Mouse (Mus musculus) heart, adult 11 months (tissue): ENCODE data around the gene Bcam.
A peak's percentile ranks its signal among the peaks of the same experiment; 100 is the strongest.

Experiments
- DNase-seq: peaks from one replicate; pipeline ENCODE4 v3.0.0; 2022

The Bcam gene

DNA sequence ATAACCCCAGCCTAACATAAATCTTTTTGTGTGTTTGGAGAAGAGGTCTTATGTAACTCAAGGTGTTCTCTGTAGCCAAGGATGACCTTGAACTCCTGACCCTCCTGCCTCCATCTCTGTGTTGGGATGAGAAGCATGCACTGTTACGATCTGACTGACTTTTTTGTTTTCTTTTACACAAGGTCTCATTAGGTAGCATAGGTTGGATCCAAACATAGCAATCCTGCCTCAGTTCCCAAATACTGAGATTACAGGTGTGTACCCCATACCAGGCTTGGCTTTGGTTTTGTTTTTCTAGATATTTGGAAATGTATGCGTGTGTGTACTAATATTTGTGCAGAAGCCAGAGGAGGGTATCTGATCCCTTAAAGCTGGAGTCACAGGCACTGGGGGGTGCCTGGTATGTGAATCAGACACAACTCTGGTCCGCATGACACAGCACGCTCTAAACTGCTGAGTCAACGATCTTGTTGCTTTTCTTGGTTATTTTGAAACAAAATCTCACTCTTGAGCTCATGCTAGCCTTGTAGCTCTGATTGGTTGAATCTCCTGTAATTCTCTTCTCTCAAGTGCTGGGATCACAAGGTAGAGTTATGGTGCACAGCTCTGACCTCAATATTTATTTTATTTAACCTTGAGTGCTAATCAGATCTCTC lies 52.4 kb downstream of the Bcam start:
- DNase-seq = no peak

DNA sequence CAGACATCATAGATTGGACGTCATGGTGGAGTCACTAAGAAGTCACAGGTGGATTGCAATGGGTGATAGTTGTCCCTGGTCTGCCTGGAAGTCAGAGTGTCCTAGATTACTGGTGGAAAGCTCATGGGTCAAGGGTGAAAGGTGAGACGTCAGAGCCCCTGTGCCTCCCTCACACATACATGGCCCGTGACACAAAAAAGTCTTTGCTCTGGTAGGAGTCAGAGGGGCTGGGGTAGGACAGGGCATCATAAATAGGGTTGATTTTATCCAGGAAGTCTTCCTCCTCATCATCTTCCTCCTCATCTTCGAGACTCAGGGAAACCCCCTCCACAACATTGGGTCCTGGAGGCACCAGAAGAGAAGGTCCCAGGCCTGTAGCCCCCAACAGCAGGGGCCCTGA lies 53.5 kb downstream of the Bcam start:
- DNase-seq = no peak

DNA sequence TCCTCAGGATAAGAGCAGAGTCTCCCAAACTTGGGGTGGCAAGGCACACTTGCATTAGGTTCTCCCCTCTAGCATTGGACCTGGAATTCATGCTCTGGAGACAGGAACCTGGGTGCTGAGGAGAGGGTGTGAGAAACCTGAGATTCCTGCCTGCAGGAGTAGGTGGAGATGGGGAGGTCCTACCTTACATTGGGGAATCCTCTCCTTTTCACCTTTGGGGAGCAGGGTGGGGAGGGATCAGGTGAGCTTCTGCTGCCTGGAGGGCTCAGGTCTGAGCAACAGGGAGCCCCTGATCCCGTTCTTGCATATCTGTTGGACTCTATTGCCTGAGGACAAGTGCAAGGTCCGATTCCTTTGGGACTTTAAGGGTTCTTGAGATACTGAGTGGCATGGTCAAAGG lies 54.0 kb downstream of the Bcam start:
- DNase-seq = peak; percentile 93

DNA sequence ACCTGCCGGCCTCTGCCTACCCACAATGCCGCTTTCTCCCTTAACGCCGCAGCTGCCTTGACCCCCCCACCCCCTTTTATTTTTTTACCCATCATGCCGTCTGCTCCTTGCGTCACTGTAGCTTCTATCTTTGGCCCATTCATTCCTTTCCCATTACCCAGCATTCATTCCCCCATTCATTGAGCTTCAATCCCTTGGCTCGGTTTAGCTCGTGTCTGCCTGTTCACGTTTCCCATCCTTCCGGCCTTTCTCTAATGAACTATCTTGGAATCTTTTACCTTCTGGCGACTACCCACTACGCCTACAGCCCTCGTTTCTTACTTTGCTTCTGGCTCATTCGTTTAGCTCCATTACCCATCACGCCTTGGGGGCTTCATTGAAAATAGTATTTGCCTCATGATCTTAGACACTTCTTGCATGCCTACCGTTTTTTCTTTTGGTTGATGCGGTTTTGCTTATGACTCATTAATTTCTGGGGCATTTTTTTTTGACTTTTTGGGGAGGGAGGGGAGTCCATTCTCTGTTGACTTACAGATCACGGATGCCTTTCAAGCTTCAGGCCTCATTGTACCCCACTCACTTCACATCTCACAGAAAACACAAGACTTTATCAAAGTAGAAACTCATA lies 54.6 kb downstream of the Bcam start:
- no peak for DNase-seq

DNA sequence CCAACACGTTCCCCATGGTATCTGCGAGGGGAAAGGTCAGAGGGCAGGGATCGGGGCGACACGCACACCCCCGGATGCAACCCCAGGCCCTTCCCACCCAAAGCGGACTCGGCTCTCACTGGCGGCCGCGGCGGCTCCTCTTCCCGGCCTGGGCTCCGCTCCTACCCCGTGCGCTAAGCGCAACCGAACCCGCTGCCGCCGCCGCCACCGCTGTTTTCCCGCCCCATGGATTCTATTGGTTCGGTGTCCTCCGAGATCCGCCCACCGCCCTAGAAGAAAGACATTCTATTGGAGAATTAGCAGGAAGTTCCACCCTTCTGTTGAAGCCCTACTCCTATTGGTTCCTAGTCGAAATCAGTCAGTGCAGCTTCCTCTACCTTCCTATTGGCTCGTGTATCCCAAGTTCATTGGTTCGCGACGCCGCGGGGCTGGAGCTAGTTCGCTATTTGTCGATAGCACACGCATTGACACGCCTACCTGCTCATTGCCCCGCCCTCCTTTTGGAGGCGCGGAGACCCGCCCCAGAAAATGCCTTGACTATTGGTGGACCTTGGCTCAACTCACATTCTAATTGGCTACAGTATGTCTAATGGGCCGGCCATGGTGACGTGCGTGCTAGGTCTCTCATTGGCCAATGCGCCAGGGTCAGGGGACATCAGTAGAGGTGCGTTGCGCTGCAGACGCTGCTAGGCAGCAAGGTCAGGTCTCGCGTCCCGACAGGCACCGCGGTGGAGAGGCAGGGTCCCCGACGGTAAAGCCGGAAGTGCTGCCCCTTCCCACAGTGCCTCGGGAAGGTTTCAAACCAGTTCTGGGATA lies 55.4 kb downstream of the Bcam start, which contains the start of gene Tomm40:
TSS of gene Tomm40 (minus strand) at position 200 of the 816 bp plus-strand sequence.
- DNase-seq = peak; percentile 100

DNA sequence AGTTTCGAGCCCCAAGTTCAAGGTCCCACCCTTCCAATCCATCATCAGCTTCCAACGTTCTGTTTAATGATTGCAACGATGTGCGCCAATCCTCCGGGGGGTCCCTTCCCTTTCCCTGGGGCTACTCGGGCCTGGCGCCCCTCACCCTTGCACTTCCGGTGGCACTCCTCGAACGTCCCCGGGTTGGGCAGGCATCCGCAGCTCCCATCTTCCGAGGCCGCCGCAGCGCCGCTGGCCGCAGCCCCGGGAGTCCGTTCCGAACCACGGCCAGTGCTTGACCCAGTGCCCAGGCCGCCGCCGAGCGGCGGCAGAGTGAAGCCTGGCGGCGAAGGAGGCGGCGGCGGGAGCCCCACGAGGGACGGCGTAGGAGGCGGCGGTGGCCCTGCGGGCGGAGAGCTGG lies 56.0 kb downstream of the Bcam start:
- no peak for DNase-seq

DNA sequence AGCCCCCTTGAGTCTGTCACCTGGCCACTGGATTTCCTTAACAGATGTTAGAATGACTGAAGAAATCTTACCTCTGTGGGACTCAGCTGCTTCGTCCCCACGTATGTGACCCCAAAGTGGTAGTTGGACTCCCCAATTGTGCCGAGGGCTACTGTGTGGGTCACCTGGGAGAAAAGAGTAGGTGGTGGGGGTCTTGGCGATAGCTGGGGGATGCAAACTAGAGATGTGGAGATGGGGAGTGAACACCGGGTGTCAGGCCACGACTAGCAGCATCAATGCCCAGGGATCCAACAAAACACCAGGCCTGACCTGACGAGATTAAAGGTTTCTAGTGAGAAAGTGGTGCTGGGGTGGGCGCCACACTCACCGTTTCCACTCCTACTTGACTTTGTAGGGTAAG lies 57.2 kb downstream of the Bcam start:
- peak; percentile 93 for DNase-seq

DNA sequence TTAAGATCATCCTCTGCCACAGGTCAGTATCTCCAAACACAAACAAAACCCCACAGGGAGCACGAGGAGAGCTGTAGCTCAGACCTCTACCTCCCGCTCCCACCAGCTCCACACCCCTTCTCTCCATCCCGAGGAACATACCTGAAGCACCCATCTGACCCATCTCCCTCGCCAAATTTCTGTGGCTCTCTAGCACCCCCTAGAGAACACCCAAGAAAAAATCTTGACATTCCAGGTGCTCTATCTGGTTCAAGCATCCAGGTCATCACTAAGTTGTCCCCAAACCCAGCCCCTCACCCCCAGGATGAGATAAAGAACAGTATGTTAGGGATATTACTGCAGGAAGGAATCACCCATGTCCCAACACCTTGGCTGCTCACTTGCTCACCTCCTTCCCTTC lies 57.6 kb downstream of the Bcam start:
- no peak for DNase-seq

DNA sequence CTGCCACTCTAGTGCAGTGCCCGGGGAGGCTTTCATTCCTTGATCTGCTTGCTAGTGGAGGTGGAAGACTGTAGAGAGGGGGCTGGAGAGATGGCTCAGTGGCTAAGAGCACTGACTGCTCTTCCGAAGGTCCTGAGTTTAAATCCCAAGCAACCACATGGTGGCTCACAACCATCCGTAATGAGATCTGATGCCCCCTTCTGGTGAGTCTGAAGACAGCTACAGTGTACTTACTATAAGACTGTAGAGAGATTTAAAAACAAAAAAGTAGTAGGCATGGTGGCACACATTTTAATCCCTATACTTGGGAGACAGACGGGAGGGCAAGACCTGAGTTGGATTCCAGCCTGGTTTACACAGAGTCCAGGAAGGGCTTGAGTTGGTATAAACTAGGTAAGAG lies 58.4 kb downstream of the Bcam start:
- DNase-seq = no peak

DNA sequence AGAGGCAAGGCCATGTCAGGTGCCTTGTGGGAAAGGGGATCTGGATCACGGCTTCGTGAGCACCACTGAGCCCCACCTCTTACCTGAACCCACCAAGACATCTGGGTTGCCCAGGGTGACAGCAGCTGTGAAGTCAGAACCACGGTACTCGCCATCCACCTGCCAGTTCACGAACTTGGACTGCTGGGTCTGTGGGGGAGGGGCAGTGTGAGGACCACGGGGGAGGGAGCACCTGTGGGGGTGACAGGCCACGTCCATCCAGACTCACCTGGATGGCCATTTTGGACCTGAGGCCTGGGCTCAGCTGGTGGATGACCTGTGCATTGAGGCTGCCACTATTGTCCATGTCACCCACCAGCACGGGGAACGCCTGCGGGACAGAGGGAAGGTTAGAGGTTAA lies 60.2 kb downstream of the Bcam start:
- peak; percentile 92 for DNase-seq
